Mouse (Mus musculus): ENCODE measurements around the gene Ppfia3.

GRCm38 (mm10) chr7:45342081-45342480 is 24.7 kb downstream of the Ppfia3 start:
- TF ChIP-seq CTCF (IDR thresholded peaks at IDR 0.05; ENCODE audit: borderline replicate concordance, insufficient read depth, low read length) (no peak), POLR2A (IDR thresholded peaks at IDR 0.05; ENCODE audit: low read depth, low read length) (no peak)

Measured in embryonic fibroblast, embryonic 13.5 days (primary cell).